ENCODE assay signal across 23 mouse cellular contexts in genomic region chr12:55785252-55785651, GRCm38 (mm10). TPM values are rescaled to one million over a fixed set of nuclear protein-coding genes. Genes with fewer than 3 reads are reported as not detected.
A peak's percentile ranks its signal among the peaks of the same experiment; 100 is the strongest.
DNase-seq lines count a peak whose midpoint lies in the region; ATAC-seq and TF ChIP-seq lines count a peak whose summit lies in the region.
"Had no signal": no experiment of that assay in that cellular context is flagged by ENCODE, and none has a peak within 500 bp of the region (broad histone marks: within the 10 kb centered on the region; RNA-seq: fewer than 3 reads in every experiment).

No protein-coding gene starts in this region.

- H3K79me2 ChIP-seq in MEL (ENCODE audit: control insufficient read depth, insufficient read depth, low read length, poor library complexity) = no peaks in the 10 kb centered on the region

- no peak for TF ChIP-seq CTCF in MEL (IDR thresholded peaks at IDR 0.05 in 2 of 3, conservative IDR thresholded peaks at IDR 0.05 in 1 of 3; ENCODE audit: control insufficient read depth in 1 of 3, insufficient read depth in 1 of 3, low read depth in 2 of 3, low read length in 3 of 3, poor library complexity in 1 of 3, severe bottlenecking in 1 of 3)

- H3K27me3 ChIP-seq in MEL (ENCODE audit: control insufficient read depth in 1 of 2, insufficient read depth in 2 of 2, low read length in 2 of 2) = no peaks in the 10 kb centered on the region
- H3K27me3 ChIP-seq: CH12.LX; embryonic facial prominence, embryonic 12.5 days; forebrain, embryonic 13.5 days had no signal

- H3K27ac ChIP-seq in MEL (ENCODE audit: control insufficient read depth, low read depth, low read length) = no peak overlapping the region
- H3K27ac ChIP-seq: embryonic facial prominence, embryonic 10.5 days; embryonic facial prominence, embryonic 12.5 days; forebrain, embryonic 13.5 days had no signal

- H3K4me1 ChIP-seq in MEL (ENCODE audit: control insufficient read depth in 1 of 2, insufficient read depth in 2 of 2, low read length in 2 of 2) = peaks cover 6 to 8% of the 10 kb centered on the region in 2 experiments
- H3K4me1 ChIP-seq: embryonic facial prominence, embryonic 10.5 days; embryonic facial prominence, embryonic 12.5 days; forebrain, embryonic 13.5 days had no signal

- H3K9ac ChIP-seq in MEL (ENCODE audit: control insufficient read depth, low read depth, low read length, poor library complexity, severe bottlenecking) = no peak overlapping the region
- H3K9ac ChIP-seq: embryonic facial prominence, embryonic 12.5 days; forebrain, embryonic 13.5 days had no signal

- no peak for TF ChIP-seq POLR2A in MEL (IDR thresholded peaks at IDR 0.05; ENCODE audit: control insufficient read depth in 1 of 2, insufficient read depth in 1 of 2, low read depth in 1 of 2, low read length in 2 of 2, poor library complexity in 1 of 2)

- TF ChIP-seq EP300 in MEL (IDR thresholded peaks at IDR 0.05; ENCODE audit: low read depth in 1 of 2, low read length in 2 of 2) = no peak

- DNase-seq in 416B (ENCODE audit: low read depth) (peak; percentile 79), MEL (ENCODE audit: low read depth, low spot score) (peak; percentile 38)
- DNase-seq in right cerebral cortex, adult 18-20 months = no peak
- DNase-seq in natural killer cell, adult 2 months (ENCODE audit: low spot score in 2 of 2) = no peak
- DNase-seq in cerebellum, adult 11 months = no peak
- DNase-seq: adrenal gland, adult 2 months; adrenal gland, postnatal 10 days; adrenal gland, postnatal 25 days; B cell, adult 2 months; cerebellum, adult 11-12 months; cerebellum, adult 2 months; cerebellum, adult 9-11 months; cerebellum, postnatal 14 days; cerebellum, postnatal 36 days had no signal

- peaks cover 8 to 19% of the 10 kb centered on the region in 2 experiments for H3K36me3 ChIP-seq in MEL (ENCODE audit: control insufficient read depth in 1 of 2, insufficient read depth in 2 of 2, low read length in 2 of 2)

- ATAC-seq in granulocyte monocyte progenitor cell, adult 5-6 weeks (replicated peaks; ENCODE audit: poor library complexity, severe bottlenecking) = peak; percentile 82
- ATAC-seq in megakaryocyte progenitor cell, adult 5-6 weeks (replicated peaks; ENCODE audit: poor library complexity) = peak; percentile 55
- ATAC-seq: CD4-positive, CD25-positive, alpha-beta regulatory T cell, adult 4 months; forebrain, embryonic 13.5 days; forebrain, embryonic 16.5 days had no signal

- H3K4me3 ChIP-seq in MEL (ENCODE audit: control insufficient read depth in 1 of 2, insufficient read depth in 1 of 2, low read depth in 2 of 2, low read length in 2 of 2) = no peak overlapping the region
- H3K4me3 ChIP-seq: embryonic facial prominence, embryonic 10.5 days; embryonic facial prominence, embryonic 12.5 days; forebrain, embryonic 13.5 days had no signal

- H3K9me3 ChIP-seq in MEL (replicated peaks; ENCODE audit: insufficient read depth, low read length) = no peaks in the 10 kb centered on the region
- H3K9me3 ChIP-seq: embryonic facial prominence, embryonic 10.5 days; embryonic facial prominence, embryonic 12.5 days; forebrain, embryonic 13.5 days; G1E had no signal

- TF ChIP-seq RAD21 in MEL (IDR thresholded peaks at IDR 0.05; ENCODE audit: low read depth, low read length) = no peak

TF ChIP-seq in MEL, 35 proteins besides CTCF, POLR2A, EP300 and RAD21:
- no peak for TF ChIP-seq MAFK (IDR thresholded peaks at IDR 0.05; ENCODE audit: borderline replicate concordance, low read depth, low read length)
- TF ChIP-seq TAL1 (IDR thresholded peaks at IDR 0.05; ENCODE audit: low read length) = no peak
- TF ChIP-seq E2F4 (IDR thresholded peaks at IDR 0.05; ENCODE audit: borderline replicate concordance, low read depth, low read length) = no peak
- no peak for TF ChIP-seq POLR2AphosphoS2 (IDR thresholded peaks at IDR 0.05; ENCODE audit: low read length)
- no peak for TF ChIP-seq GABPA (IDR thresholded peaks at IDR 0.05; ENCODE audit: low read depth, low read length)
- no peak for TF ChIP-seq ZMIZ1 (IDR thresholded peaks at IDR 0.05; ENCODE audit: low read depth, low read length)
- TF ChIP-seq BHLHE40 (IDR thresholded peaks at IDR 0.05; ENCODE audit: borderline replicate concordance, low read depth, low read length) = no peak
- TF ChIP-seq NRF1 (IDR thresholded peaks at IDR 0.05; ENCODE audit: insufficient read depth, low read depth, low read length, poor library complexity, severe bottlenecking) = no peak
- no peak for TF ChIP-seq MEF2A (IDR thresholded peaks at IDR 0.05; ENCODE audit: extremely low read depth, insufficient replicate concordance, low read depth, low read length, poor library complexity, severe bottlenecking)
- TF ChIP-seq NELFE (IDR thresholded peaks at IDR 0.05; ENCODE audit: low read depth, low read length) = no peak
- no peak for TF ChIP-seq MYB (IDR thresholded peaks at IDR 0.05; ENCODE audit: low read depth, low read length)
- no peak for TF ChIP-seq MAZ (IDR thresholded peaks at IDR 0.05; ENCODE audit: low read depth, low read length)

RNA-seq across cellular contexts. Expression of gene Ralgapa1, which starts 35.7 kb away (rescaled TPM):
- total RNA-seq in MEL (2012; rRNA removed) = 14.1 and 17.8 TPM in 2 replicates
- polyA plus RNA-seq in MEL (2012; ENCODE audit: insufficient read depth in 1 of 2, insufficient read length in 2 of 2, low read depth in 1 of 2, low replicate concordance in 2 of 2, missing spikeins in 1 of 2) = 100 to 1,000 TPM in 1 of 2 experiments, 10 to 100 TPM in 1; 29.7 to 111 TPM
- 34.2 and 49.7 TPM in 2 replicates for total RNA-seq in granulocyte monocyte progenitor cell, adult 5-6 weeks (2014; fragmentation: Nextera tagmentation)
- 30.9 and 36.7 TPM in 2 replicates for total RNA-seq in granulocyte monocyte progenitor cell, adult 5-6 weeks (2017)
- 47.6 and 64.8 TPM in 2 replicates for total RNA-seq in megakaryocyte progenitor cell, adult 5-6 weeks (2015)
- total RNA-seq in megakaryocyte progenitor cell, adult 5-6 weeks (2017) = 29.3 and 36.7 TPM in 2 replicates

RNA-seq across cellular contexts. Expression of gene Brms1l, which starts 50.9 kb away (rescaled TPM):
- total RNA-seq in MEL (2012; rRNA removed) = 17.4 and 17.5 TPM in 2 replicates
- 10 to 100 TPM in 1 of 2 experiments, not detected in 1; 33.5 TPM for polyA plus RNA-seq in MEL (2012; ENCODE audit: insufficient read depth in 1 of 2, insufficient read length in 2 of 2, low read depth in 1 of 2, low replicate concordance in 2 of 2, missing spikeins in 1 of 2)
- 13.6 and 23.3 TPM in 2 replicates for total RNA-seq in granulocyte monocyte progenitor cell, adult 5-6 weeks (2014; fragmentation: Nextera tagmentation)
- total RNA-seq in granulocyte monocyte progenitor cell, adult 5-6 weeks (2017) = 12.3 and 13.3 TPM in 2 replicates
- 10.9 and 12.2 TPM in 2 replicates for total RNA-seq in megakaryocyte progenitor cell, adult 5-6 weeks (2015)
- total RNA-seq in megakaryocyte progenitor cell, adult 5-6 weeks (2017) = 14.5 and 18.3 TPM in 2 replicates

Comparison
In these comparisons a context has a peak if more than half of its experiments do, and no peak if none do; other contexts are left out.
1. DNase-seq: peak in 416B (single experiment) and MEL (single experiment); none in right cerebral cortex, adult 18-20 months (single experiment), natural killer cell, adult 2 months (0 of 2) and cerebellum, adult 11 months (single experiment).